Mouse (Mus musculus) forebrain, embryonic 16.5 days (tissue): ENCODE data around the gene Pitpnc1. TPM values are rescaled to one million over a fixed set of nuclear protein-coding genes. Genes with fewer than 3 reads are reported as not detected.

Source experiments
- ATAC-seq: fragments of 200-750 bp; cut with Nextera tagmentation; 2 replicates; pipeline ENCODE4 v1.8.0; 2017; ENCODE audit warnings: mild to moderate bottlenecking, moderate library complexity
- H3K27ac ChIP-seq: fragments of 300-500 bp; sonication (generic); 2 replicates; pipeline ENCODE4 v1.5.1; 2014; ENCODE audit warnings: low read length, control low read depth
- H3K27me3 ChIP-seq: fragments of 300-500 bp; sonication (generic); replicated peaks from 2 replicates; pipeline ENCODE4 v1.6.1; 2014; ENCODE audit warnings: low read length; ENCODE audit not compliant: control insufficient read depth, insufficient read depth
- H3K36me3 ChIP-seq: fragments of 300-500 bp; sonication (generic); 2 replicates; pipeline ENCODE4 v1.6.1; 2014; ENCODE audit not compliant: control insufficient read depth, insufficient read depth
- H3K4me1 ChIP-seq: fragments of 300-500 bp; sonication (generic); replicated peaks from 2 replicates; pipeline ENCODE4 v1.6.1; 2014; ENCODE audit warnings: low read length; ENCODE audit not compliant: control insufficient read depth, insufficient read depth
- H3K4me2 ChIP-seq: fragments of 300-500 bp; sonication (generic); 2 replicates; pipeline ENCODE4 v1.6.1; 2014; ENCODE audit warnings: mild to moderate bottlenecking, low read length, control low read depth
- H3K4me3 ChIP-seq: fragments of 300-500 bp; sonication (generic); replicated peaks from 2 replicates; pipeline ENCODE4 v1.5.1; 2014; ENCODE audit warnings: mild to moderate bottlenecking, low read length, control low read depth
- H3K9ac ChIP-seq: fragments of 300-500 bp; sonication (generic); replicated peaks from 2 replicates; pipeline ENCODE4 v1.6.1; 2014; ENCODE audit warnings: low read depth, low read length, control low read depth
- H3K9me3 ChIP-seq: fragments of 300-500 bp; sonication (generic); 2 replicates; pipeline ENCODE4 v1.6.1; 2016; ENCODE audit warnings: low read length; ENCODE audit not compliant: control insufficient read depth
- WGBS: fragments of 180-500 bp; shearing (Covaris S2); extraction: QIAGEN DNeasy Blood & Tissue Kit; methylation state at CpG from one replicate; pipeline ENCODE4 v1.1.7; 2014; 5-methylcytosine and 5-hydroxymethylcytosine counted together
- polyA plus RNA-seq: library from polyadenylated mRNA; unstranded; fragments of >200 nt; fragmentation: Nextera tagmentation; extraction: Ambion mirVana; gene quantifications from 2 replicates; pipeline ENCODE4 v1.2.1, GENCODE M21; 2015

Pitpnc1 gene
- polyA plus RNA-seq, 1 experiment from 2014 or later, result 51.6 TPM

- peaks cover 10% of the 10 kb centered on the region for H3K4me1 ChIP-seq
- H3K4me2 ChIP-seq, result no peak overlapping the region
- no peak overlapping the region for H3K9ac ChIP-seq
- ATAC-seq, result no peak
- H3K9me3 ChIP-seq, result peaks cover 6% of the 10 kb centered on the region
- no peak overlapping the region for H3K4me3 ChIP-seq
- 38% methylated on average over 20 of the region's 20 CpGs for WGBS
- no peaks in the 10 kb centered on the region; the same call in 1 of the 2 replicates for H3K36me3 ChIP-seq
- peak overlapping the region; percentile 29 for H3K27ac ChIP-seq
- H3K27me3 ChIP-seq, result no peaks in the 10 kb centered on the region
Observed at GRCm38 (mm10) chr11:107264889-107265615, 205.4 kb downstream of the Pitpnc1 start.

- H3K36me3 ChIP-seq, result no peaks in the 10 kb centered on the region; the same call in 1 of the 2 replicates
- H3K4me3 ChIP-seq, result no peak overlapping the region
- peaks cover 6% of the 10 kb centered on the region for H3K9me3 ChIP-seq
- WGBS, result 86% methylated on average over 9 of the region's 9 CpGs
- no peak overlapping the region for H3K9ac ChIP-seq
- ATAC-seq, result no peak
- H3K27ac ChIP-seq, result no peak overlapping the region
- no peak overlapping the region for H3K4me2 ChIP-seq
- peaks cover 10% of the 10 kb centered on the region for H3K4me1 ChIP-seq
- no peaks in the 10 kb centered on the region for H3K27me3 ChIP-seq
Observed at GRCm38 (mm10) chr11:107263838-107264237, 206.7 kb downstream of the Pitpnc1 start.

DNA sequence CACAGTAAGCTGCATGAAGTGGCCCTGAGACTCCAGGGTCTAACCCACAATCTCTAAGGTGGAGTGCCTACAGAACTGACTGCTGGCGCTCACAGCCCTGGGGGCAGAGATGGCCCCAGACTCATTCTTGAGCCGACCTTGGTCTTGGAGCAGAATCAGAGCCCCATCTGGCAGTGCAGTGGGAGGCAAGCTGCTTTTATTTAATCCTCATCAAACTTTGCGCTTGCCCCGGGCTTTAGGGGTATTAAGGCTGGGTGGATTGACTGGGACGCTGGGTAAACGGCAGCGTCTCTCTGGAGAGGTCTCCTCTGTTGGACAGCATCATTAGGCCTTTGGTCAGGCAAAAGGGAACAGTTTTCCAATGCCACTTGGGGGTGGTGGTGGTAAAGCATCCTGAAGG lies 211.1 kb downstream of the Pitpnc1 start:
- H3K4me1 ChIP-seq, result peaks cover under 1% of the 10 kb centered on the region
- H3K27ac ChIP-seq, result no peak overlapping the region
- no peak overlapping the region for H3K4me2 ChIP-seq
- no peaks in the 10 kb centered on the region for H3K36me3 ChIP-seq
- H3K9me3 ChIP-seq, result no peaks in the 10 kb centered on the region
- WGBS, result 85% methylated on average over 7 of the region's 7 CpGs
- ATAC-seq, result no peak
- no peaks in the 10 kb centered on the region for H3K27me3 ChIP-seq
- no peak overlapping the region for H3K4me3 ChIP-seq
- H3K9ac ChIP-seq, result no peak overlapping the region

DNA sequence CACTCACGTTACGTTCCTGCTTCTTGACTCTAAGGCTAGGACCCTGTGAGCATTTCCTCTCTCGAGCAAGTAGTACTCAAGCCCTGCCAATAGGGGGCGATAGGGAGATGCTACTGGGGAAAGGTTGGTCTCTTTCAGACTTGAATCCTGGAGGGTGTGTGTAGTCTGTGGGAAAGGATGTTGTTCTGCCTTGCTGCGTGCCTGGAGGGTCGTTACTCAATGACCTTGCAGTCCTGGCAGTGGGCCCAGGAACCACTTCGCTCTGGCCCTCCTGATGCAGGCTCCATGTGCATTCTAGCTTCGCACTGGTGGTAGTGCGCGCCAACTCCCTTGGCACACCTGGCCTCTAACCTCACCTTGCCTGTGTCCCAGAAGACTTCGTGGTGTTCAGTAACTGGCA lies 215.3 kb downstream of the Pitpnc1 start:
- ATAC-seq, result no peak
- no peak overlapping the region for H3K4me2 ChIP-seq
- H3K27ac ChIP-seq, result no peak overlapping the region
- no peak overlapping the region for H3K4me3 ChIP-seq
- WGBS, result 78% methylated on average over 11 of the region's 11 CpGs
- H3K27me3 ChIP-seq, result no peaks in the 10 kb centered on the region
- H3K36me3 ChIP-seq, result no peaks in the 10 kb centered on the region
- H3K4me1 ChIP-seq, result no peaks in the 10 kb centered on the region
- H3K9me3 ChIP-seq, result no peaks in the 10 kb centered on the region
- no peak overlapping the region for H3K9ac ChIP-seq

DNA sequence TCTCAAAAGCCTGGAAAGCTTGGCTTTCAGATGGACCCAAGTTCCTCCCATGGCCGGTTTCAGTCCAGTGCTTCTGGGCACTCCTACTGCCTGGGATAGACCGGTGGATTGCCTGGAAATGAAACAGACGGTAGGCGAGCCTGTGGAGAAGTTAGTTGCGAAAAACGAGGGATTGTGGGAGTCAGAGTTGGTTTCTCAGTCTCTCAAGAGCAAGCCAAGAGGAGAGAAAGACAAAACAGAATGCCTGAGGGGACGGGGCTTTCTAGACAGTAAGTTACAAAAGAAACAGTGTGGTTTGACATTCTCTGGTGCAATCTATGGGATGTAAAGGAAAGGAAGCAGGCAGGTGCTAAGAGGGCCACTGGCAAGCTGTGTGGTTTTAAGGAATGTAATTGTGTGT lies 216.3 kb downstream of the Pitpnc1 start:
- Histone ChIP-seq H3K4me1 (peaks cover 3% of the 10 kb centered on the region), H3K36me3 (no peaks in the 10 kb centered on the region), H3K27ac (no peak overlapping the region), H3K4me2 (no peak overlapping the region), H3K27me3 (no peaks in the 10 kb centered on the region), H3K4me3 (no peak overlapping the region), H3K9me3 (no peaks in the 10 kb centered on the region), H3K9ac (no peak overlapping the region)
- 86% methylated on average over 7 of the region's 7 CpGs for WGBS
- no peak for ATAC-seq

- no peaks in the 10 kb centered on the region for H3K36me3 ChIP-seq
- H3K27me3 ChIP-seq, result no peaks in the 10 kb centered on the region
- H3K9me3 ChIP-seq, result no peaks in the 10 kb centered on the region
- no peak for ATAC-seq
- WGBS, result 84% methylated on average over 10 of the region's 10 CpGs
- peaks cover 9% of the 10 kb centered on the region for H3K4me1 ChIP-seq
- H3K9ac ChIP-seq, result no peak overlapping the region
- H3K4me3 ChIP-seq, result no peak overlapping the region
- H3K27ac ChIP-seq, result no peak overlapping the region
- no peak overlapping the region for H3K4me2 ChIP-seq
Observed at GRCm38 (mm10) chr11:107252026-107252425, 218.5 kb downstream of the Pitpnc1 start.

GRCm38 (mm10) chr11:107251460-107251859 lies 219.0 kb downstream of the Pitpnc1 start:
- no peak overlapping the region for H3K4me2 ChIP-seq
- peaks cover 9% of the 10 kb centered on the region for H3K4me1 ChIP-seq
- WGBS, result 88% methylated on average over 7 of the region's 7 CpGs
- no peaks in the 10 kb centered on the region for H3K9me3 ChIP-seq
- no peak overlapping the region for H3K9ac ChIP-seq
- no peak overlapping the region for H3K27ac ChIP-seq
- no peak for ATAC-seq
- H3K27me3 ChIP-seq, result no peaks in the 10 kb centered on the region
- no peak overlapping the region for H3K4me3 ChIP-seq
- no peaks in the 10 kb centered on the region for H3K36me3 ChIP-seq

DNA sequence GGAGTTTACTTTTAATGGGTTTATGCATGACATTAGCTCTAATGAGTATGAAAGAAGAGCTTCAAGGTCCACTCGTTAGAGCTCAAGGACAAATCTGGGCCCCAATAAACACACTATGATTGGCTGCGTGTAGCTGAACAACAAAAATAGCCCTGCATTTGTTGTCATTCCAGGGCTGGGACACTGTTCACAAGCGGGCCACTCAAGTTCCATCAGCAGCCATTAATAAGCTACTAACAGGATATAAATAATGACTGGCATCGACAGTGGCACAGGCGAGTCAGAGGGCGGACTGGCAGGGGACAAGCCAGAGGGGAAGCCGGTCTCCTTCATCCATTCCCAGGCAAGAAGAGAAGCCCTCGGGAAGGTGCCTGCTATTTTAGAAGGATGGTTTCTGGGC lies 219.6 kb downstream of the Pitpnc1 start:
- H3K27ac ChIP-seq, result no peak overlapping the region
- H3K4me3 ChIP-seq, result no peak overlapping the region
- peaks cover 9% of the 10 kb centered on the region for H3K4me1 ChIP-seq
- no peaks in the 10 kb centered on the region for H3K9me3 ChIP-seq
- no peaks in the 10 kb centered on the region for H3K27me3 ChIP-seq
- H3K36me3 ChIP-seq, result no peaks in the 10 kb centered on the region
- ATAC-seq, result no peak
- no peak overlapping the region for H3K4me2 ChIP-seq
- WGBS, result 75% methylated on average over 8 of the region's 8 CpGs
- H3K9ac ChIP-seq, result no peak overlapping the region

- Histone ChIP-seq H3K9ac (no peak overlapping the region), H3K4me1 (peaks cover 9% of the 10 kb centered on the region), H3K36me3 (no peaks in the 10 kb centered on the region), H3K4me3 (no peak overlapping the region), H3K27ac (no peak overlapping the region), H3K27me3 (no peaks in the 10 kb centered on the region), H3K4me2 (no peak overlapping the region), H3K9me3 (no peaks in the 10 kb centered on the region)
- 74% methylated on average over 7 of the region's 7 CpGs for WGBS
- ATAC-seq, result peak; percentile 69
Observed at GRCm38 (mm10) chr11:107248753-107249152, 221.7 kb downstream of the Pitpnc1 start.

DNA sequence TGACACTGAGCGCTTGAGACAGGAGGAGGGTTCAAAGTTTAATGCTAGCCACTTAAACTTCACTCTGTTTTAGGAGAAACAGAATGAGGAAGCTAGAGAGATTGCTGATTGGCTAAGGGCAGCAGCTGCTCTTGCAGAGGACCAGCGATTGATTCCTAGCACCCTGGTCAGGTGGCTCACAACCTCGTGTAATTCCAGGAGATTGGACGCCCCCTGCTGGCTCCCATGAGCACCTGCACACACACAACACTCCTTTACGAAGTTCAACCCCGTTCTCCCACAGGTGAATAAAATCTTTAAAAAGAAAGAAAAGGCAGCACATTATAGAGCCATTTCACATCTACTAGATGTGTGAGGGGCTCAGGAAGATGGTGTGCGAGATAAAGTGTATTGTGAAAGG lies 224.8 kb downstream of the Pitpnc1 start:
- no peak overlapping the region for H3K4me3 ChIP-seq
- no peak overlapping the region for H3K9ac ChIP-seq
- H3K36me3 ChIP-seq, result no peaks in the 10 kb centered on the region
- WGBS, result 88% methylated on average over 7 of the region's 7 CpGs
- no peak overlapping the region for H3K27ac ChIP-seq
- no peak overlapping the region for H3K4me2 ChIP-seq
- peaks cover 14% of the 10 kb centered on the region for H3K4me1 ChIP-seq
- no peaks in the 10 kb centered on the region for H3K9me3 ChIP-seq
- no peaks in the 10 kb centered on the region for H3K27me3 ChIP-seq
- no peak for ATAC-seq
